Mouse (Mus musculus) adrenal gland, adult (tissue): ENCODE results near the gene Rnf220.
A peak's percentile ranks its signal among the peaks of the same experiment; 100 is the strongest.

Source experiments
- DNase-seq, 2 experiments: peaks; one replicate each; pipeline ENCODE4 v3.0.0; 2022 to 2023; ENCODE audit warnings: low spot score in 1 of 2; ENCODE audit not compliant: inconsistent age in 2 of 2

Gene Rnf220

DNA sequence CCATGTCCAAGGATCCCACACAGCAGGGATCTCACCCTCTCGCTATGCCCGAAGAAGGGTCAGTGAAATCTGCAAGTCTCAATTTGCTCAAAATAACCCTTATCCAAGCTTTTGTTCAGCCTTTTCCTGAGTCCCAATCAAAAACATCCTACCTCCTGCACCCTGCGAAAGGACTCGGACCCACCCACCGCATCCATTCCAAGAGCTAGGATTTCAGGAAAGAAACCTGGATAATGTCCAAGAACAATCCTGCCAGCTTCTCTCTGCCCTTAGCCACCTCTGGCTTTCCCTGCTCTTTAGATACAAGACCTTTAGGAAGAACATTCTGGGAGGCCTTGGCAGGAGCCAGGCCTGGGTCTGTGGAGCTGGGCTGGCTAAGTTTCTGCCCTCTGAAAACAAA is 144.8 kb downstream of the Rnf220 start:
- DNase-seq, result peak in 1 of 2 experiments; percentile 36

DNA sequence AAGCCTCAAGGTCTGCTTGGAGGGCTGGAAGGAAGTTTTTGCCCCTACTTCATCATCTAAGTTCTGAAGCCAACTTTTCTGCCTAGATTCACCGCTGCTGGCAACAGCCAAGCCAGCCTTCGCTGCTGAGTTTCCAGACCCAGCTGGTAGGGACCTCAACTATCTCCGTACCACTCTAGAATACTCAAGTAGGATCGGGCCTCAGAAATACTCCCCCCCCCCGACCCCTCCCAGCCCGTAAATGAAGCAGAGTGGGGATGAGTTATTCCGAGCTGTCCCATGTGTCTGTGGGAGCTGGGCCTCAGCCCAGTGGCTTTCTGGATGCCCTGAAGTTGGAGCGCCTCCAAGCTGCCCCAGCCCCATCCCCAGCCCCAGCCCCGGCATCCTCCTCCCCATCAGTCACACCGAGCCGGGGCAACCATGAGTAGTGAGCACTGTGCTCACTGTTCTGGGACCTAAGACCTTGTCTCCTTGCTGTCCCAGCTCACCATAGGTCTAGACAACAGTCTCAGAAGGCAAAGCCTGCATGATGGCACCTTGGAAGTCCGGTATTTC is 146.6 kb downstream of the Rnf220 start:
- no peak for DNase-seq

DNA sequence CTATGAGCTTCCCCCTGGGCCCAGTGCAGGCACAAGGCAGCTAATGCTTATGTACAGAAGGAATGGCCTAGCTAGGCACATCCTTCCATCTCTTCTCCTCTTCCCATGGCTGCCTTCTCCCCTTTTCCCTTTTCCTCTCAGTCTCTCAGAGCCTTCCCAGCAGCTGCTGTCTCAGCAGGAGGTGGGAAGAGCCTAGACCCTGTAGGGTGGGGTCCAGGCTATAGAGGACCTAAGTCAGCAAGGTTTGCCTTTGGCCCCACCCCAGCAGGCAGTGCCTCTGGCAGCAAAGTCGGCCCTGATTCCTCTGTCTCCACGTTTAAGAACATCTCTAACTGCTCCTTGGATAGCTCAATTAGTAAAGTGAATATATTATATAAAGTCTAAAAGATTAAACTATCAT is 147.5 kb downstream of the Rnf220 start:
- no peak for DNase-seq

DNA sequence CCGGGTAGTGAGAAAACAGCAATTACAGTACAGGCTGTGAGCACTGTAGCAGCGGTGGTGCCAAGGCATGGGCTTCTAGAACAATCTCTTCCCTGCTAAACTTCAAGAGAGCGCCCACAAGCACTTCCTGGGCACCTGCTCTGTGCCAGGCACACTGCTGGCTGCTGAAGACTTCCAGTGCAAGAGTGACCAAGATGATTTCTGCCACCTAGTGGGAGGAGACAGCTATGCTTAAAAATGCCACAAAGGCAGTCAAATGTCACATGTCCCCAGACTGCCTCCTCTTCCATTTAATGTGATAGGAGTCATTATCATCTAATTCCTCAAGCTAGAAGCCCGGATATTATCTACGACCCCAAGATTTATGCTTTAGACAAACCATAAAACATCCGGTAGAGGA is 150.8 kb downstream of the Rnf220 start:
- peak; percentile 47 to 82 for DNase-seq

DNA sequence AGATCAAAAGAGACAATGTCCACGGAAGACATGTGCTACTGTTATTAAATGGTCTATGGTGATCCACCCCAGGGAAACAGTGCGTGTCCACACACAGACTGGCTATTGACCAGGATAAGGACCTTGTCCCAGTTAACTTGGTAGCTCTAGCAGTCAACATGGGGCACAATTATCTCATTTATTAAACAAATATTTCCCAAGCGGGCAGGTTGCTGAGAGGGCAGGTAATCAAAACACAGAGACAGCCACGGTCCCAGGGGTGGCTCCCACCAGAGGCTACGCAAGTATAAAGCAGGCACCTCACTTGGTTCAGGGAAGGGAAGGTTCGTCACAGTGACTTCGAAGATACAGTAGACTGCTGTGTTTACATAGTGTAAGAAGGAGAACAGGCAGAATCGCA is 153.5 kb downstream of the Rnf220 start:
- DNase-seq, result no peak

DNA sequence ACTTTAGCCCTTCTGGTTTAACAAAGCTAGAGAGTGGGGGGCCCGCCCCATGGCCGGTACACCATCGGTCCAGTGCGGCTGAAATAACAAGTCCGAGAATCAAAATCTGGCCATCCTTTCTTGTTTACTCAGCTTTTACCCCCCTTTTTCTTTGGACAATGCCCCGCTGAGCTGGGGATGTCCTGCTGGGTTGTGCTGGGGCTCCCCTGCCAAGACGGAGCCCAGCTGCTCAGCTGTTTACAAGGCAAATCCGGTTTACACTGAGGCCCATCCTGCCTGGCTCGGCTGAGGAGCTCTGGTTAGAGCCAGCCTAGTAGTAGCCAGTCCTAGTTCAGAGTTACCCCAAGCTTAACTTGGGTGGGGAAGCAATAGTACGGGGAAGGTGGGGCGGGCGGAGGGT is 154.1 kb downstream of the Rnf220 start:
- no peak for DNase-seq

DNA sequence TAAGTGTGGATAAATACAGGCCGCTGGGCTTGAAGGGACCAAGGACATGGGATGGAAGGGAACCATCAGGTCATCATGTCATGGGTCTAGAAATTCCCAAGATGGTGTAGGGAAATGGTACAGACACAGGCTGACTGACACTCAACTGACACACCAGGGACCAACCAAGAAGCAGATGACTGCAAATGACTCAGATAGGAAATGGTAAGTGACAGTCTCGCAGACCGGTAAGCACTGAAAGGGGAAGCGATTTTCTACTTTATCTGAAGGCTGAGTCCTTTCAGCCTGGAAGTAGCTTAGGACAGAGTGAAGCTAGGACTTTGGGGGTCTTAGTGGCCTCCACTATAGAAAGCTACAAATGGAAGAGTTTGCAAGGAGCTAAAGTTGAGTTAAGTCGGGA is 155.6 kb downstream of the Rnf220 start:
- no peak for DNase-seq

DNA sequence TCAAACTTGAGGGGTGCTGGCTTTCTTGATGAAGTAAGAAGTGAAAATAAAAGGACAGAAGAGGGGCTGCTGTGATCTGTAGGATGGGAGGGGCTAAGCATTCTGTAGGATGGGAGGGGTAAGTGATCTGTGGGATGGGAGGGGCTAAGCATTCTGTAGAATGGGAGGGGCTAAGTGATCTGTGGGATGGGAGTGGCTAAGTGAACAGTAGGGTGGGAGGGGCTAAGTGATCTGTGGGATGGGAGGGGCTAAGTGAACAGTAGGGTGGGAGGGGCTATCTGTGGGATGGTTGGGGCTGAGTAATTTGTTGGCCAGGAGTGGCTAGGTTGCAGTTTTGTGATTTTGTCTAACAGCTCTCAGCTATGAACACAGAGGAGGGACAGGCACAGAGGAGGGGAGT is 157.1 kb downstream of the Rnf220 start:
- no peak for DNase-seq

DNA sequence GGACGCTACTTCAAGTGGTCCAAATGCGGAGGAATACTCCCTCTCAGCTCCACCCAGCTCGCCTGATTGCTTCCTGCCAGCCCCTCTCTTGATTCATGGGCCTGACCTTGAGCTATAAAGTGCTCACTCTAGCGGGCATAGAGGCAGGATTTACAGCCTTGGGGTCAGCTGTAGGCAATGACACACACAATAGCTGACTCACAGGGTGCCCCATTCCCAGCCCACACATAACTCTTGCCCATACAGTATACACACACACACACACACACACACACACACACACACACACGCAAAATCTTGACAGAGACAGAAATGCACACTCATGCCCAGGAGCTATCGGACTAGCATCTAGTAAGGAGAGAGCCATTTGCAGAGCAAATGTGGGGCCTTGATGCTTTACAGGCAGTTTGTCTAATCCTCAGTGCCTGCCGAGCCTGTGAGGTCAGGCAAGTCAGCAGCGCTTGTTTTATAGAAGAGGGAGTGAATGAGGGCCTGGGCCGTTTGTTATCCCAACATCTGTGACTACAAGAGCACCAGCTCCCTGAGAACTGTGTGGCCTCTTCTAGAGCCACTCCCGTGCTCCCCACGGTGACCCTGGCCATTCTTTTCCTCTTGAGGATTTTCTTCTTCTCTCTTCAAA is 165.9 kb downstream of the Rnf220 start:
- DNase-seq, result peak; percentile 82 to 91

DNA sequence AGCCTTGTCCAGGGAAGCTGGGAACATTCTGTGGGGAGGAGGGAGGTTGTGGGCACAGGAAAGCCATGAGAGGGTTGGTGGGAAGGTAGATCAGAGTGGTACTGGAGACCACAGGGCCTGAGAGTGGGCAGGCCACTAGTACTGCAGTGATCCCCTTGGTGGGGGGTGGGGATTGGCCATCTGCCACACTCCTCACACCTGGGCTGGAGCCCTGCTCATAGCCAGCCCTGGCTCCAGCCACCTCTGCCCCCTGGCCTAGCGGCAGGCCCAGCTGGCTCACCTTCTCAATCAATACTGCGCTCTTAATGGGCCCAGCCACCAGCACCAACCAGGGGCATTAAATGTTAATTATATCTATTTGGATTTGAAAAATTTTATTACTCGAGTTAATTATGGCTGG is 166.7 kb downstream of the Rnf220 start:
- peak; percentile 16 to 43 for DNase-seq

DNA sequence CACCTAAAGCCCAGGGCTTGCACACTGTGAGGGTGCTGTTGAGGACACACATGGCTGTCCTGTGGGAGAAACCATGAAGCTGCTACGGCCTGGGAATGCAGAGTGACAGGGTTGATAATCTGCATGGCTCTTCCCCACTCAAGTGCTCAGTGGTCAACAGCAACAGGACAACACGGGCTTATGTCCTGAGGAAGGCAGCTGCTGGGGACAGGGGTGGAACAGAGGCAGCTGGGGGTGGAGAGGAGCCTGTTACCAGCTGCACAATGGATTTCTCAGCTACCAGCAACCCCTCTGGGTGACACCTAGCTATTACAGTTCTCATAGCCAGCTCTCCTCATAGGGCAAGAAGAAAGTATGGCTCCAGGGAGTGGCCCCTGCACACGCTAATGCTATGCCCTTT is 169.9 kb downstream of the Rnf220 start:
- DNase-seq, result no peak

DNA sequence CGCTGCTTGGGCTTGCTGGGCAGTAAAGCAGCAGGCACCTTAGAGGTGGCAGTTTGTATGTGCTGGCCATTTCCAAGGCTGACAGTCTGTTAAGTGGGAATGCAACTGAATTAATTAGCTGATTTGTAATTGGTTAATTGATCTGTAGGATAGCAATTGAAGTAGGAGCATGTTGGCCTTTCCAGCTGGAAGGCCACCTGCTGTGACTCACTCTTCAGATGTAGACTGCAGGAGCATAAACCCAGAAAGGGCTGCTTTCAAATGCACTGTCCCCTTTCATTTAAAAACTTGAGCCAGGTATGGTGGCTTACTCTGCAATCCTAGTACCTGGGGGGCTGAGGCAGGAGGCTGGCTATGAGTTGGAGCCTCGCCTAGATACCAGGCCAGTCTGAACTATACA is 171.8 kb downstream of the Rnf220 start:
- DNase-seq, result peak in 1 of 2 experiments; percentile 42

DNA sequence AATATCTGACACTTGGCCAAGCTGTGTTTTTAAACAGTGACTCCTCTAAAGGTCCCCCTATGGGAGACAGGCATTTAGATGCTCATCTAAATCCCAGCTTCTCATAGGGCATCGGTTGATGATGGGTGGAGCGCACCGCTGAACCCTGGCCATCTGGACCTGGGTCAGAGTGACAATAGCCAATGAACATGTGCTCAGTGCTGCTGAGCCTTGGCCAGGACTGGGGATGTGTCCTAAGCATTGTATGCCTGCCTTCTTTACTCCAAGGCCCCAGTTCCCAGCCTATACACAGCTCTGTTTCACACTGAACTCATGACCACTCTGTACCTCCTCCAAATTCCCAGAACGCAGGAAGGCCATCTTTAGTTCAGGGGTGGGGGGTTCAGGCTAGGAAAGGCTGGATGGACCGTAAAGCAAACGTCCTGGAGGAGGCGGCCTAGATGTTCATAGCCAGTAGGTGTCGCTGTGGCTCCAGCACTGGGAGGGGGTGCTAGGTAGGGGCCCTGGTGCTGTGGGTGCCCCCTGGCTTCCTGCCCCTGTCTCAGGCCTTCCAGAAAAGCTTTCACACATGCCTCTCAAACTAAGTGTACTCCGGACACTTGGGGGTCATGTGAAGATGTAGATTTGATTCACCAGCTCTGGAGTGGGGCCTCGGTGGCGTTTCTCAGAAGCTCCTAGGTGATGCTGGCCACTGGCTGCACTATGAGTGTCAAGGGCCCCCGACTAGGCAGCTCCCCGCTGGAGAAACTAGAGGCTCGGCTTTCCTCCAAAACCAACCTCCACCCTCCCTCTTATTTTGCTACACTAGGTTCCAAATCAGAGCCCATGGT is 173.1 kb downstream of the Rnf220 start:
- DNase-seq, result peak; percentile 52 to 86

DNA sequence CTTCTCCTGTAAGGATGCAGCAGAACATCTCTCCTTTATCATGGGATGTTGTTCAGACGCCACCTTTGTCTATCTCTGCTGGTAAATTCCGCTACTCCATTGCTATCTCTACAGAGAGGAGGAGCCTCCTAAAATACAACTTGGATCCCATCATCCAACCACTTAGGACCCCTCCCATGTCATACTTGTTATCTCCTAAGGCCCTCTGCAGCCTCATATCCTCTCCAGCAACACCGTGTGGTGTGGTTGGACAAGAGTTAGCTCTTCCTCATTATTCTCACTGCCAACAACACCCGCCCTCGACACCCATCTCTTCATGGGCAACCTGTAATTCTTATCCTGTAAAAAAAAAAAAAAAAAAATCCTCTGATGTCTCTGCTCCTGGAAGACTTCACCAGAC is 175.8 kb downstream of the Rnf220 start:
- DNase-seq, result no peak

DNA sequence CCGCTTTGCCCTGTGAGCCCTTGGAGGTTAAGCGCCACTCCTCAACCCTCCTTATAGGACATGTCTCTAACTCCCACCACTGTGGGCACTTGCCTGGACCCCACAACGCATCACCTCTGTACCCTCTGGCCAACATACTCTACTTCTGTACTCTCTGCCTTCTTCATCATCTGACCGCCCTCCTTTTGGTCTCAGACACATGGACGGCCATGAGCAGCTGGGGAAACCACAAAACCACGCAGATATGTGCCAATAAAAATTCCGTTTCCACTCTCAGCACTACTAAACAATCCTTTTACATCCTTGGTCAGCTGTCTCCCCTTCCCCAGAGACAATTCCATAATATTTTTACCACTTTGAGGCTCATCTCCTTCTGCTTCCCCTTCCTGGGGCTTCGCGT is 178.3 kb downstream of the Rnf220 start:
- no peak for DNase-seq

DNA sequence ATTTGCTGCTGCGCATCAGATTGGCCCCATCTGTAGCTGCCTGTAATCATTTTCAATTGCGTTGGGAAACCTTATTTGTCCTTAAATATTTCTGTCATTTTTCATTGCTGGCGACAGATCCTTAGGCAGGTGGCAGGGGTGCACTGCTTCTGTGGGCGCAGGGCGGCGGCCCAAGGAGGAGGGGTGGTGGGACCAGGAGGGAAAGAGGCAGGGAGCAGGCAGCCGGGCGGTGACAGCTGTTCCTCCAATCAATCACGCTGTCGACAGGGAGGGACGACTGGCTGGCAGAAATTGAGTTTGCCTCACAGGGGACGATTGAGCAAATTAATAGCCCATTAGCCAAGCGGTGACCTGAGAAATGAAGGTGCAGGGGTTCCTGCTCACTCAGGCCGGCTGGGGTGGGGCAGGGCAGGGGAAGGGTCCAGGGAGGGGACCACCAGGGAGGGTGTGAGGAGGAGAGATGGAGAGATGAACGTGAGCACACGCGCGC is 179.1 kb downstream of the Rnf220 start:
- peak in 1 of 2 experiments; percentile 57 for DNase-seq

DNA sequence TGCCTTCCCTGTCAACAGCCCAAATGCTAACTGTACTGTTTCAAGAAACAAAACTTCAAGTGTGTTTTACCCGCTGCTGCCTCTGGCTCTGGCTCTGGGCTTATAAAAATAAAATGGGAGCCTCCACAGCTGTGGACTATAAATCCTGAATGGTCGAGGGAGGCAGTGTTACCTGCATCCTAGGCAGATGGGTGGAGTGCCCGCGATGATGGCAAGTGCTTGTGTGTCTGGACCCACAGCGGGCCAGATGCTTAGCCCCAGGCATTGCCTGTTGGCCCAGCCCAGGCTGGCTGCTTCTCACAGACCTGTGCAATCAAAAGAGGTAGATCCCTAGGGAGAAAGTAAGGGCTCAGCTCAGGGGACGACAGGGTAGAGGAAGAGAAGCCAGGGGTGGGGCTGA is 180.1 kb downstream of the Rnf220 start:
- no peak for DNase-seq

DNA sequence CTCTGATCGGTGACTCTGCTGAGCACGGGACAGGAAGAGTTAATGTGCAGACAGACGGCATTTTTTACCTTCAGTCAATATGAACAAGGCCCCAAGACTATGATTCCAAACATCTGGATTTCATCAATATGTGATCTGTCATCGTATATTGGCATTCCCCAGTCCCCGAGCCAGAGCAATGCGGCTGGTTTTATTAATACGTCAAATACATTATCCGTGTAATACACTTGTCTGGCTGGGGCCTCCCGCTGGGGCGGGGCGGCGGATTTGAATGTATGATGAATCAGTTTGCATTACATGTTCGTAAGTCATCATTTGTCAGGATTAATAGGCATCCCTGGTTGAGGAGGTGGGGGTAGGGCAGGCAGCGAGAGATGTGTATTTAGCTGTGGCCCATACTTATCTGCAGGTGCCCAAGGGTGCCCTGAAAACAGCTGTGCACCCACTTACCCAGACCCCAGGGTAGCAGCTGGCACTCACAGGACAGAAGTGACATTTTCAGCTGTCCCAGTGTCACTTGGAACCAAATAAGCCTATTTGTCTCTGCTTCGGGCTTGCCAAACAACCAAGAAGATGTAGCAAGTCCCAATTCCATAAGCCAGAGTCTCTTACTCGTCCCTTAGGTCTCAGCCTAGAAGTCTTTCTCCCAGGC is 181.9 kb downstream of the Rnf220 start:
- DNase-seq, result no peak

DNA sequence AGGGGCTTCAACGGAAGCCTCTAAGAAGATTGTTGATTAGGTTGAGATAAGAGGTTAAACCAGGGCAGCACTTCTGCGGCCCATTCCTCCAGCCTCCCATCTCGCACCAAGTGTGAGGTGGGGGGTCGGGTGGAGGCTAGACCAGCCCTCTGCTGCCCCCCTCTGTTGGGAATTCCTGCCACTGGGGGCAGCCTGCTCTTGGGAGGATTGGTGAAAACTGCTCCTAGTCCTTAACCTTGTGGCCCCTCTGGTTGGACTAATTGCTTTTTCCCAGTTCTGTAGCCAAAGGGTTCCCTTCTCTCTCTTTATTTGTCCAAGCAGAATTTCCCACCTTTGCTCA is 183.8 kb downstream of the Rnf220 start:
- peak in 1 of 2 experiments; percentile 51 for DNase-seq

DNA sequence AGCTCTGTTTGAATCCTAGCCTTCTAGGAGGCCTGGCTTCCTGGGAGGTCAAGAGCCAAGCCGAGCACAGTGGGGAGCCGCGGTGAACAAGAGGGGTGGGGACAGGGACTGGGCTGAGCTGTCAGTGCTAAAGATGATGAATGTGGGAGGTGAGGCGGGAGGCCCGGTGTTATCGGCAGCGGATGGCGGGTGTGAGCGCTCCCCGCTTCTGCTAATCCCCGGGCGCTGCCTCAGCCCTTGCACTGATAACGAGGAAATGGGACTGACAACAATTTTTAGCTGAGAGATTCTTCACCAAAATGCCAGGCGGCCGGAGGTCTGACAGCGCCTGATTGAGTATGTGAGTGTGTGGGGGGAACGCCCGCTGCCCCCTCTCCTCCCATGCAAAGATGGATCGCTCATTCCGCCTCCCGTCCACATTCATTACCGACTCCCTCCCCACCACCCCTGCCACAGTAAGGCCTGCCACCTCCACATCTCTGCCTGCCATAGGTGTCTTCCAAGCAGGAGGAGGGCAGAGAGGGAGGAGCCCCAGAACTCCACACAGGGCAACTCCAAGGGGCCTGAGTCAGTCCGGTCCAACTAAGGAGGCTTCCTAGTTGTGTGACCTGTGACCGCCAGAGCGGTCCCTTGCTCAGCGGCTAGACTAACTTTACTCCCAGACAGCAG is 184.3 kb downstream of the Rnf220 start:
- DNase-seq, result peak in 1 of 2 experiments; percentile 38

DNA sequence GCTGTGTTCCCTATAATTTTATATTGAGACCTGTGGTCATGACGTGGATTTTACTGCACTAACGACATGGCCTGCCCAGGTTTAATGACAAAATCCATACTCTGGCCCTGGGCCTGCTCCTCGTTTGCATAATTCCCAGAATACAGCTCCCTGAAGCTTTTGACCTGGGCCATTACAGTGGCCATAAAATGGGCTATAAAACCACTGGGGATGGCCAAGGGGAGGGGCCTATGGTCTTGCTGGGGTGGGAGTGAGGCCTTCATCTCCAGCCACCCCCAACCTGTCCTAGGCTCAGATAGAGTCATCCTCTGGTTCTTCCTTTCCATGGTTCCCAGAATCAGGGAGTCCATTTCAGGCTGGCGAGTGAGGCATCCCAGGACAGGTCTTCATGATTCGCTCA is 185.0 kb downstream of the Rnf220 start:
- DNase-seq, result no peak
